Comparison of ENCODE assay signal across 8 mouse cellular contexts in the genomic region with DNA sequence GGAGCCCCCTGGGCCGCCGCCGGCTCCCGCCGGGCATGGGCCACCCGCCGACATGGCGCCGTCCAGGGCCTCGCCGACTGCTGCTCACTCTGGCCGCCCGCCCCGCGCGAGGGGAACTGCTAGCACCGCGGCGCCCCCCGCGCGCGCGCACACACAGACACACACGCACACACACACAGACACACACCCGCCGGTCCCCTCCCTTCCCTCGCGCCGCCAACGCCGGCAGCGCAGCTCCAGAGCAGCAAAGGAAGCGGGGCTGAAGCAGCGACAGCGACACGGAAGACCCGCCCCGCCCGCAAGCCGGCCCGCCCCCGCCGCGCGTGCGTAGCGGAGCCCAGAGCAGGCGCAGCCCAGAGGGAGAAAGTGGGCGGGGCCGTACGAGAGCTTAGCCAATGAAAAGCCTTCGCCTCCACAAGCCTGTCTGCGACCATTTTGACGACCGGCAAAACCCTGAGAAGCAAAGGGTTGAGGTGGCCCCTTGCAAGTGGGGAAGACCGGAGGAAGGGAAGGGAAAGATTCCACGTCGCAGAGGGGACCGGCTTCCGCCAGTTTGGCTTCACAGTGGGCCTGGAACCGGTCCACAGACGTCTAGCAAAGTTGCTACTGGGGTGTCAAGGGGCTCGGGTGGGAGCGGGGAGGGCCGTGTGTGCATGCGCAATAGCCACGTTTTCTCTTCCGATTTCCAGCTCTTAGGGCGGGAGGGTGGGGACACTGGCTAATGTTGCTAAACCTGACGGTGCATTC. TPM values are rescaled to one million over a fixed set of nuclear protein-coding genes. Genes with fewer than 3 reads are reported as not detected.
DNase-seq lines count a peak whose midpoint lies in the region; ATAC-seq and TF ChIP-seq lines count a peak whose summit lies in the region.

TSS of gene Gopc (minus strand) at position 280 of the 747 bp plus-strand sequence.

- no peaks in the 10 kb centered on the region for H3K27me3 ChIP-seq in forebrain, embryonic 15.5 days

- TF ChIP-seq POLR2A in lung, adult 2 months (IDR thresholded peaks at IDR 0.05; ENCODE audit: borderline replicate concordance, extremely low read depth, low read depth, low read length) = peak; percentile 60; the same call in 1 of the 2 replicates

- peak; percentile 96 for DNase-seq in ES-CJ7 (ENCODE audit: low read depth, low spot score)
- peak; percentile 98 for DNase-seq in cerebellum, adult 11 months
- peak; percentile 95 for DNase-seq in heart, postnatal 25 days (ENCODE audit: low spot score)
- DNase-seq in layer of hippocampus, adult 18-20 months (ENCODE audit: low spot score in 2 of 2) = peak; percentile 95 to 99
- peak; percentile 97 for DNase-seq in lung, adult 2 months
- peak; percentile 95 for DNase-seq in thymus, adult 18-20 months

- peak within 1 kb of the TSS; percentile 76 for H3K4me3 ChIP-seq in forebrain, embryonic 15.5 days
- peak within 1 kb of the TSS; percentile 98 for H3K4me3 ChIP-seq in lung, adult 2 months (replicated peaks; ENCODE audit: extremely low read depth, low read depth, low read length)

- peak within 1 kb of the TSS; percentile 69 for H3K4me2 ChIP-seq in forebrain, embryonic 15.5 days (replicated peaks)

- under 1% methylated on average over 66 of the region's 71 CpGs for WGBS in forebrain, embryonic 15.5 days
- under 1% methylated on average over 63 of the region's 71 CpGs for WGBS in lung, adult 2 months

- H3K9me3 ChIP-seq in forebrain, embryonic 15.5 days = no peaks in the 10 kb centered on the region

- peak within 1 kb of the TSS; percentile 93 for H3K27ac ChIP-seq in forebrain, embryonic 15.5 days (replicated peaks)

- peak within 1 kb of the TSS; percentile 87 for H3K9ac ChIP-seq in forebrain, embryonic 15.5 days (replicated peaks)

- H3K4me1 ChIP-seq in forebrain, embryonic 15.5 days = peaks cover 35% of the 10 kb centered on the region
- H3K4me1 ChIP-seq in lung, adult 2 months (ENCODE audit: control insufficient read depth, insufficient read depth, low read length) = peaks cover 8% of the 10 kb centered on the region

- peak; percentile 99 for ATAC-seq in forebrain, embryonic 15.5 days (replicated peaks)
- peak; percentile 91 for ATAC-seq in neutrophil, adult 5-6 weeks (ENCODE audit: extremely low read depth, insufficient number of reproducible peaks, low FRiP score, poor library complexity, severe bottlenecking)

- H3K36me3 ChIP-seq in forebrain, embryonic 15.5 days = no peaks in the 10 kb centered on the region

- TF ChIP-seq CTCF in lung, adult 2 months (IDR thresholded peaks at IDR 0.05; ENCODE audit: insufficient read depth, low read length) = no peak

- intact Hi-C loops in heart, postnatal 25 days (cut with DNase I) = loop anchor here (5.0 kb wide), 3 partner anchors 45 to 425 kb away; partner anchors contain the start of gene Dcbld1

RNA-seq across cellular contexts. Expression of gene Gopc, which starts in this region (rescaled TPM):
- polyA plus RNA-seq in forebrain, embryonic 15.5 days (2015; fragmentation: Nextera tagmentation; extraction: Ambion mirVana) = 23.3 and 23.7 TPM in 2 replicates
- total RNA-seq in heart, postnatal 25 days (2021) = 10 to 100 TPM; 12.5 to 15.0 TPM
- 10 to 100 TPM; 35.4 to 36.5 TPM for total RNA-seq in layer of hippocampus, adult 18-20 months (2021)
- polyA plus RNA-seq in lung, adult 2 months (2012; rRNA removed) = 5.7 and 6.4 TPM in 2 replicates
- total RNA-seq in neutrophil, adult 5-6 weeks (2017) = 46.0 and 52.3 TPM in 2 replicates

Comparison
In these comparisons a context has a peak if more than half of its experiments do, and no peak if none do; other contexts are left out.
1. Peak in every context shown above with its lines: DNase-seq, ATAC-seq, H3K4me3 ChIP-seq and H3K27ac ChIP-seq.